Mouse (Mus musculus) heart, postnatal 10 days (tissue): ENCODE measurements at regions not wholly inside any gene's neighbourhood (a gene's known extent, or its start where the extent isn't known, plus 50 kb on each side); places are given as distances from the start of the nearest gene placed in this dataset.
A peak's percentile ranks its signal among the peaks of the same experiment; 100 is the strongest.

Source experiments
- DNase-seq, 2 experiments: peaks; one replicate each; pipeline ENCODE4 v3.0.0; 2021
- intact Hi-C: fragments of 180-260 bp; cut with DNase I; formaldehyde crosslinking; loops from one replicate; pipeline ENCODE4 v1.15.1; 2025

- intact Hi-C loops, result no loop called here
- DNase-seq, result no peak
Observed at GRCm38 (mm10) chr19:50087277-50087676, 591.2 kb downstream of the Sorcs1 start.

DNA sequence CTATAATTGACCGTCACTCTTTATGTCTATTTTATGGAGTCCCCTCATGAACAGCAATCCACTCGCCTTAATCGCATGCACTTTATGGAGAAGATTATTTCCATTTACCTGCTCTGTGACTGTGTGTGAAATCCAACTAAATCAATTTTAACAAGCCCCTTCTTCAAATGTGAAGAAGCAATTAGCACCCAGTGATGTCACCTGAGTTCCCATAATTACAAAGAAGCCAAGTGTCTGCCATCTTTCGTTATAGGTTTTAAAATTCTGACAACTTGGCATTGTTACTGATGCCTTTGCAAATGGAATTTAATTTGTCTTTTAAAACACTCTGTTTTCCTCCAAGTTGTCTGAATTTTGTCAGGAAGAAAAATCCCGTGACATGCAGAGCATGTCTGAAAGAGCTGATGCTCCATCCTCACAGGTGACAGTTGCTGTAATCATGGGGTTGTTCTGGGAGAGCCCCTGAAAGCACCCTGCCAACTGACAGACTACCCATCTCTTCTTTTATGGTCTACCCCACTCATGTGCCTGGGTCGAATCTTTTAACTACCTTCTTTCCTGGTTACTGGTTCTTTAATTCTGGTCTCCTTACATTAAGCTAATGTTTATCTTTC is 600.9 kb downstream of the Sorcs1 start:
- no peak for DNase-seq
- intact Hi-C loops, result no loop called here

GRCm38 (mm10) chr19:50060448-50060847 is 618.0 kb downstream of the Sorcs1 start:
- intact Hi-C loops, result no loop called here
- DNase-seq, result no peak

DNA sequence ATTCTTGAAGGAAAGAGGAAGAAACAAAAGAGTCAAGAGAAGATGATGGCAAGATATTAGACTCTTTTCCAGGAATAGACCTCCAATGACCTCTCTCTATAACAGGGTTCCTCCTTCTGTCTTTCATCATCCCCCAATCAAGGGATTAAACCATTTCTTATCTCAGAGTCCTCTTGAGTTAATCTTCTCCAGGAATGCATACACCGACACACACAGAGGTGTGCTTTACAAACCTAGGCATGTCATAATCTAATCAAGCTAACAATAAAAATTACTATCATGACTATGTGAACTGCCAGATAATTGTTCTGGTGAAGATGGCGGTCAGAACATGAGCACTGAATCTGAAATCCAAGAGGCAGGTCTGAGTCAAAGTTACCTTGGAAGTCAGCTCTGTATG is 625.5 kb downstream of the Sorcs1 start:
- intact Hi-C loops, result no loop called here

DNA sequence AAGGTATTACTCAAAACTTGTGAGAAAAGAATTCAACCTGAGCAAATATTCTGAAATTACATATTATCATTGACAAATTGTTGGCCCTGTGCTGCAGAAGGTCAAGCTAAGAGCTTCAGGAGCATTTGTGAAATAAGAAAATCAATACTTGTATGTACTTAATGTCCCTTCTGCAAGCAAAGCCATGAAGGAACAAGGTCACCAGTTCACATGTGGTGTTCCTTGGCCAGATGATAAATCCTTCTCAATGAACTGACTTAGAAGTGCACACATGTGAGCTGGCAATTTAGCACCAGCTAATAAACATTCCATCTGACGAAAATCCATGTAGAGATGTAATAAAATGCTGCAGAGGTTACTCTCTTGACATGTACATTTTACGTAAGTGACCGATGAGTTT is 632.7 kb downstream of the Sorcs1 start:
- DNase-seq, result no peak
- intact Hi-C loops, result no loop called here

More for the DNA sequence above, 625.5 kb downstream of the Sorcs1 start:
- DNase-seq, result no peak

- intact Hi-C loops, result no loop called here
- DNase-seq, result peak; percentile 12 to 15
Observed at GRCm38 (mm10) chr19:50013659-50014058, 664.8 kb downstream of the Sorcs1 start.

GRCm38 (mm10) chr19:50005248-50005647 is 673.2 kb downstream of the Sorcs1 start:
- intact Hi-C loops, result no loop called here
- DNase-seq, result no peak

- intact Hi-C loops, result no loop called here
- DNase-seq, result no peak
Observed at GRCm38 (mm10) chr19:49985826-49986225, 692.6 kb downstream of the Sorcs1 start.

DNA sequence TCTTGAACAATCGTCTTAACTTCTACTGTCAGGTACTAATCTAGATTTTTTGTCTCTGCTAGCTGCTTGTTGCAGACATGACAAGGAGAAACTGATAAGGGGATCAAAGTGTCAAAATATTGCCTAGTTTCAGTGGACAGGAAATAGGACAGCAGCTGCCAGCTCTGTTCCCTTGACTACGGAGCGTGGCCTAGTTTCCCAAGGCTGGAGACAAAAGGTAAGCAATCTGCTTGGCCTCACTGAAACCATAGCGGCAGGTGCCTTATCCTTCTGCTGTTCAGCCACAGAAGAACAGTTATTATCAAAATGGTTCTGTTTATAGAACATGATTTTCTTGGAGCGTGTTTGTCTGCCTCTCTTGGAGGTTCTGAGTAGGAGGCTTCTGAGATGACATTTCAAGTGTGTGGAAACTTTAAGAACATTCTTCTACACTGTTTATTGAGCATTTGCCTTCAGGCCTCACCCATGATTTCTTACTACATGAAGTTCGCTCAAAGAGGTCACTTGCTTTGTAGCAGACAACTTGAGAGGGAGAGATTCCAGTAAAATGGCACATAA is 712.1 kb downstream of the Sorcs1 start:
- no peak for DNase-seq
- intact Hi-C loops, result no loop called here

DNA sequence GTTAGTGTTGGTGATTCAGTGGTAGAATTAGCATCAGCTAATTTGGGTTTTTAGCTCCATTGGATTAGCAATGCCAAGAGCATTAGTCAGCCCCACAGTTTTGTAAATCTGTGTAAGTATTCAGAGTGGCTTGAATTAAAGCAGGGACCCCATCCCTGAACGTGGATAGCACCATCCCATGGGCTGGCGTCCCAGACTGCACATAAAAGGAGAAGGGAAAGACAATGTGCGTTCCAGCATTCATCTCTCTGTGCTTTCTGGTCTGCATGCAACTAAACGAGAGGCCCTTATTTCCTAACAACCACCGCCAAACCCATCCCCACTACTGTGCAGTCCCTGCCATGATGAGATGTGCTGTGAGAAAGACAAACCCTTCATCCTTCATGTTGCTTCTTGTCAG is 713.8 kb downstream of the Sorcs1 start:
- no peak for DNase-seq
- intact Hi-C loops, result no loop called here

DNA sequence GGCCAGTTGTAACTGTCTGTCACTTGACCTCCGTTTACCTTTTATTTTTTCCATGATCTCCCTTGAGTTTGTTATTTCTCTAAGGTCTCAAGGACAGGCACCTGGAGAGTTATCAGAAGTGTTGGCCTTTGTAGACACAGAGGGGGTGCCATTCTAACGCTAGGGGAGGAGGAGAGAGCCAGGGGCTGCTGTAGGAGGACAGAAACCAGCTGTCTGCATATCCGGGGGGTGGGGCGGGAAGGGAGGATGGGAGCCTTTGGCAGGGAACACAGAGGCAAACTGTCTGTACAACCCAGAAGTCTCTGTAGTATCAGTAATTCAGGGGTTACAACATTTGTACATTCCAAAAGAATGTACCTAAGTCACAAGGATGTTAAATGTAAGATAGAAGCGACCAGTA is 719.9 kb downstream of the Sorcs1 start:
- intact Hi-C loops, result no loop called here
- DNase-seq, result no peak

DNA sequence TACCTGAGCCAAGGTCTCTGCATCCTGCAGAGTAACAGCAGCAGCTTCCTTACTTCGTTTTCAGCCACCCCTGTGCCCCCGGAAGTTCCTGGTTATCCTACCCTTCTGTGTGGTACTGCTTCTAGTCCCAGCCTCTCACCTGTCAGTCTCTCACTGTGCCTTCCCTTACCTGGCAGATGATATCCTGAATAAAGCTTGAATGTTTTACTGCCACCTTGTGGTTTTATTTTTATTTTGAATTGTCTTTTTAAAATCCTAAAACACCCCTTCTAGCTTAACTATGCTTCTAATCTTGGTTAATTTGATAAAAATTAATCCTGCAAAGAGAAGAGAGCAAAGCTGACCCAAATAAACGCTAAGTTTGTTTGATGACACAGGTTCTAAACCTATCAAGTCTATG is 747.2 kb downstream of the Sorcs1 start:
- no peak for DNase-seq

GRCm38 (mm10) chr19:49911738-49912137 is 766.7 kb downstream of the Sorcs1 start:
- no peak for DNase-seq
- intact Hi-C loops, result no loop called here

More for the DNA sequence above, 747.2 kb downstream of the Sorcs1 start:
- intact Hi-C loops, result no loop called here

DNA sequence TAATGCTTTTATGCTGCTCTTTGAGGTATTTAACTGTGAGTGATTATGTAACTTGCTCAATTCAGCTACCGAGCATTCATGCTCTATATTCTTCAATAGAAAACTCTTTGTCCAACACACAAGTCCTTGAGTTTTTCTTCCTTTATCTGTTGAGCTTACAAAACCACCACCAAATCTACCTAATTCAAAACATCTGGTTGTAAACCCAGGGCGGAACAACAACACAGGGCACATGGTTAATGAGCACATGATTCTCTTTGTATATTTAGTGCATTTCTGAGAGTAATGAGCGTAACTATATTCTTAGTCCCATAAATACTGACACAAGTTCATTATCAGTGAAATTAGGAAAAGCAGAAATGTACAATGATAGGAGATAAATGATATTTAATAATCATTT is 798.2 kb downstream of the Sorcs1 start:
- no peak for DNase-seq
- intact Hi-C loops, result no loop called here

DNA sequence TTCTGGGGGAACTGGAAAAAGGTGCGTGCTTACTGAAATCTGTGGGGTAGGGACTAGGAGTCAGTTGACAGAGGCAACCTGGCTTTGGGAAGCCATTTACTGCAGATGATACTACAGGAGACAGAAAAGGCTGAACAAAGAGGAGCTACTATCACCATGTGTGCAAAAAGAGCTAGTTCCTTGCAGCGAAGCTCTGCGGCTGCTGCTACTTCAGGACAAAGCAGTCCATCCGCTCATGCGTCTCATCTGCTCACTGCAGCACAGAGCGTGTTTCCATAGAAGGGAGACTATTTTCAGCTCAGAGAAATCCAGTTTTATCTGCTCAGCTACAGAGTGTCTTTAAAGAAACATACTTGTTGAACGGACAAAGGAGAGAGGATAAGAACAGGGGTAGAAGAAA is 817.7 kb downstream of the Sorcs1 start:
- intact Hi-C loops, result no loop called here
- no peak for DNase-seq

DNA sequence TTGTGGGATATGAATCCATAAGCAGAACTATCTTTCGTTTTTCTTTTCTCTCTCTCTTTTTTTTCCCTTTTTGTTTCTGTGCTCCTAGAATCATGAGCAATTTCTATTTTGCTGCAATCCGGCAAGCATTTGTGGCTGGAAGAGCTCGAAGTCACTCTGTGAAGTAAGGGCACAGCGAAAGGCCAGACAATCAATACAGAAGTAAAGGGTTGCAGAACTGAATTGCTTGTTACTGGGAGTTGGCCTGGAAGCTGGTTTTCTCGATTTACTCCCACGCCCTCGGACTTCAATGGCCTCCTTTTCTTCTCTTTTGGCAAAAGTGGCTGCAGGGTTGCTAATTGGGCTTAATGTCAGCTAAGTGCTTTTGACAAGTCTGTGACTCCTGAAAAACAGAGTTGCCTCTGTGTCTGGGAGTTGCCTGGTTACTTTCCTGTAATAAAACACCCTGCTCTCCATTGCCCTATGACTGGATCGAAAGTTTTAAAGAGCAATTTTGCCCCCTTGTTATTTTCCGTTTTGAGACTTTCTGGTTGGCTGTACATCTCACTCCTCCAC is 822.9 kb downstream of the Sorcs1 start:
- DNase-seq, result no peak
- intact Hi-C loops, result no loop called here

GRCm38 (mm10) chr19:49841984-49842383 is 836.5 kb downstream of the Sorcs1 start:
- intact Hi-C loops, result no loop called here
- DNase-seq, result no peak

DNA sequence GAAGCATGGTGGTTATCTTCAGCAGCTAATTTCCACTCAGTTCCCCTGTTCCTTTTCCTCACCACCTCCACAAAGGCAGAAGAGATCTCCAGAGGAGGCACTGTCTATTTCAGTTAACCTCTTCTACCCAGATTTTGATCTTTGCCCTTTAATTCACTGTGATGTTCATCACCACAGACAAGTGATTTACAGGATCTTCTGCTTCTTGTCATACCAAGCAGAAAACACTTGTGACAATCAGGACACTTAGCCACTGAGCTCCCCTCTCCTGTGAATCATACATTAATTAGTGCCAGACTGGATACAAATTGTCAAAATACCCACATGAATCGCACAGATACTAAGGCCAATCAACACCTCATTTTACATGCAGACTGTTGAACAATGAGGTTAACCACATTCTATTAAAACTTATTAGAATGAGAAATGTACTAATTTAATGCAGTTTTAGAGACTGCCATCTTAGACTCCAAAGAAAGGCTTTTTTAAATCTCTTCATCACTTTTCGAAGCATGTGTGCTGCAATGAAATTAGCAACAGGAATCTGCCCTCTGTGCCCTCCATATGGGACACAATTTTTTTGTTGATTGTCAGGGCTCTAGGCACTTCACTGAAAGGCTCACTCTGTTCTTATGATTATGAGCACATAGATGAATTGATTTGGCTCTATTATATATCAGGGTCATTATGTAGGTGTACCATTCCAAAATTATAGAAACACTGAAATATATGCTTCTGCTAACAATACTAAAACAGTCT is 839.1 kb downstream of the Sorcs1 start:
- no peak for DNase-seq
- intact Hi-C loops, result no loop called here

GRCm38 (mm10) chr19:49830918-49831317 is 847.5 kb downstream of the Sorcs1 start:
- DNase-seq, result no peak
- intact Hi-C loops, result no loop called here

DNA sequence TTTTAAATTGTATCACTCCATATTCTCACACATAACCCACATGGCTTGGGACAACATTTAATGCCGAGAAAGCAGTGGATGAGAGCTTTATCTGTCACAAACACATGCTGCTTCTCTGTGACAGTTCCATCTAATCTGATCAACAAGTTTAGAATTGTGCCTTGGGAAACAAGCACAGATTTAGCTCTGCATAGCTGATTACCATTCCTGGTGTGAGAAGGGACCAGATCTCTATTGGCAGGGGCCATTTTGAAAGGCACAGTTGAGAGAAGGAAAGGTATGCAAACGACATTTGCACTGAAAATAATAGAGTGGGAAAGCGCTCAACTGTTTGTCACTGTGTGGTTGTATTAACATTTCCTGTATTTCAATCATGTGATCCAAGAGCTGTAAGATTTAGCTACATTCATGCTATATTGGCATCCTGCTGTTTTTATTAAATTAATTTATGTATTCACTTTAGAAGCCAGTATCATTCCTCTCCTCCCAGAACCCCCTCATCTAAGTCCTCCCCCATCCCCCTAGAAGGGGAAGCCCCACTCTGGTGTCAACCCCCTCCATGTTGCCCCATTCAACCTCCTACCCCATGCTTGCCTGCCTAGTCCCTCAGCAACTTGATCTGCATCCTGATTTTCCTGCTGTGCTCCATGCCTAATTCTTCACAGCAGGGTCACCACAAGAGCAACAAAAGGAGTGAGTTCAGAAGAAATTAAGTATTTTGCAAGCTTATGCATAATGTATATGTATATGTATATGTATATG is 872.6 kb downstream of the Sorcs1 start:
- intact Hi-C loops, result no loop called here

More for the DNA sequence above, 872.6 kb downstream of the Sorcs1 start:
- no peak for DNase-seq
